Mouse (Mus musculus) kidney, adult 2 months (tissue): Measurements from ENCODE around the gene C2cd4d. TPM values are rescaled to one million over a fixed set of nuclear protein-coding genes. Genes with fewer than 3 reads are reported as not detected.

Experiments
- DNase-seq: peaks from one replicate; pipeline ENCODE4 v3.0.0; 2021
- H3K27ac ChIP-seq: fragments of 200-500 bp; 2 replicates; pipeline ENCODE4 v1.5.1; 2012; ENCODE audit warnings: low read depth, low read length, control low read depth, inconsistent platforms; ENCODE audit not compliant: insufficient read depth
- H3K27me3 ChIP-seq: fragments of 200-500 bp; replicated peaks from 2 replicates; pipeline ENCODE4 v1.6.1; 2012; ENCODE audit warnings: mild to moderate bottlenecking, moderate library complexity, low read length, inconsistent platforms; ENCODE audit not compliant: control insufficient read depth, insufficient read depth
- H3K36me3 ChIP-seq: fragments of 200-500 bp; 2 replicates; pipeline ENCODE4 v1.6.1; 2012; ENCODE audit warnings: mild to moderate bottlenecking, moderate library complexity, low read length, inconsistent platforms; ENCODE audit not compliant: control insufficient read depth, insufficient read depth
- H3K4me1 ChIP-seq: fragments of 200-500 bp; 2 replicates; pipeline ENCODE4 v1.6.1; 2011; ENCODE audit warnings: low read length; ENCODE audit not compliant: control insufficient read depth, insufficient read depth
- H3K4me3 ChIP-seq: fragments of 200-500 bp; 2 replicates; pipeline ENCODE4 v1.5.1; 2011; ENCODE audit warnings: mild to moderate bottlenecking, low read depth, low read length, control low read depth; ENCODE audit not compliant: insufficient read depth
- CTCF ChIP-seq: fragments of 200-500 bp; conservative IDR thresholded peaks from 2 replicates; pipeline ENCODE4 v1.5.1; 2011; ENCODE audit warnings: low read depth, mild to moderate bottlenecking, control low read depth, low read length, moderate library complexity, mixed read lengths; ENCODE audit not compliant: insufficient read depth, insufficient read length
- POLR2A ChIP-seq: fragments of 200-500 bp; IDR thresholded peaks from one replicate; pipeline ENCODE4 v1.6.1; 2011; ENCODE audit warnings: low read depth, low read length, control low read depth
- WGBS: fragments of 180-500 bp; shearing (Covaris S2); methylation state at CpG from one replicate; pipeline ENCODE4 v1.1.7; 2018; 5-methylcytosine and 5-hydroxymethylcytosine counted together
- polyA plus RNA-seq: library from polyadenylated mRNA; depleted of rRNA; stranded (reverse); fragments of >200 nt; gene quantifications from 2 replicates; pipeline ENCODE4 v1.2.3, GENCODE M21; 2012

C2cd4d gene
- polyA plus RNA-seq, 1 experiment, result 0.86 TPM

DNA sequence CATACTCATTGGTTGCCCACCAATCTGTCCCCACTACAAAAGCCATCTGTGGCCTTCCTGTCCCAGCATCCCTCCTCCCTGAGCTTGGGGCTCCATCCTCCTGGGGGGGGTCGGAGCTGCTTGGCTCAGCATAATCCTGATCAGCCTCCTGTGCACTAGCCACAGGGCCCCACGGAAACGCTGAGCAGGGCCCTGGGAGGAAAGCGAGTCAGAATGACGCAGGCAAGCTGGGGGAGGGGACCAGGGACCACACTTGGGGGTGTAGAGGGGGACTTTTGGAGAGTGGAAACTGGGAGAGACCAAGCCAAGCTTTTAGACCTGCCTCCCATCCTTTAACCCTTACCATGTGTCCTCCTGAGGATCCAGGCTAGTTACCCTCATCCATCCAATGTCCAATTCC is 13.6 kb downstream of the C2cd4d start:
- 49% methylated on average over 5 of the region's 5 CpGs for WGBS
- no peaks in the 10 kb centered on the region for H3K36me3 ChIP-seq
- no peak overlapping the region for H3K4me3 ChIP-seq
- DNase-seq, result no peak
- TF ChIP-seq POLR2A (no peak), CTCF (no peak)
- H3K27ac ChIP-seq, result no peak overlapping the region
- no peaks in the 10 kb centered on the region for H3K27me3 ChIP-seq
- peaks cover 13% of the 10 kb centered on the region for H3K4me1 ChIP-seq

DNA sequence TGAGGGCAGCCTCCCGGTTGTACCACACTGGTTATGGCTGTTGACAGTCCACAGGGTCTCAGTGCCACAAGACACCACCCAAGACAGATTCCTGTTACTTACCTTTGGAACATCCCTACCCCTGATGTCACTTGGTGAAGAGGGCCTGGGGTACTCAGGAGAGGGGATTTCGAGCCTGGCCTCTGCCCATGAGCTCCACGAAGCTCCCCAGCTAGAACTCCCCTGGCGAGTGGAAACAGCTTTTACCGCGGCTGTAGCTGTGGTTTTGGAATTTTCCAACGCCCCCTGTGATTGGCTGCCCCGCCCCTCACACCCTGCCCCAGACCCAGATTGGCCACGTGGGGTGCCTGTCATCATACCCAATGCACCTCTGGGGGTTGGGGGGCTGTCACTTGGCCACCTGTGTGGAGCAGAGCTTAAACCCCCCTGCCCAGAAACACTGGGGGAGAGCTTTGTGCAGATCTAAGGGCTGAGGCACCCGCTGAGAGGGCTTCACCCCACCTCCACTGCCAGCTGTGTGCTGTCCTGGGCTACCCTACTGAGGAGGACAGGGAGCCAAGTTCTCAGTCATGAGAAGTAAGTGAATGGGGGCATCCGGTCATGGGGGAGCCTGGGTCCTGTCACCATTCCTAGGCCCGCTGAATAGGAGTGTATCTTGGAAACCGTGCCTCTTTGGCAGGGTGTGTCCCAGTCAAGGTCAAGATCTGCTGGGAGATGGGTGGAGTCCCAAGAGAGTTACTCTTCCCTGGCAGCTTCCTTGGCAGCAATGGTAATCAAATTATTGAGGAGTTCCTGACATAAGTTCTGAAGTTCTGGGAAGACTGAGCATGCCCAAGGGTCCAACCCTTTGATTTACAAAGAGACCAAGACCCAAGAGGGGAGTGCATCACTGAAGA is 15.0 kb downstream of the C2cd4d start:
- WGBS, result 46% methylated on average over 13 of the region's 13 CpGs
- H3K4me3 ChIP-seq, result no peak overlapping the region
- TF ChIP-seq CTCF, result no peak
- TF ChIP-seq POLR2A, result no peak
- H3K36me3 ChIP-seq, result no peaks in the 10 kb centered on the region
- H3K4me1 ChIP-seq, result peaks cover 9% of the 10 kb centered on the region
- DNase-seq, result no peak
- no peak overlapping the region for H3K27ac ChIP-seq
- no peaks in the 10 kb centered on the region for H3K27me3 ChIP-seq

DNA sequence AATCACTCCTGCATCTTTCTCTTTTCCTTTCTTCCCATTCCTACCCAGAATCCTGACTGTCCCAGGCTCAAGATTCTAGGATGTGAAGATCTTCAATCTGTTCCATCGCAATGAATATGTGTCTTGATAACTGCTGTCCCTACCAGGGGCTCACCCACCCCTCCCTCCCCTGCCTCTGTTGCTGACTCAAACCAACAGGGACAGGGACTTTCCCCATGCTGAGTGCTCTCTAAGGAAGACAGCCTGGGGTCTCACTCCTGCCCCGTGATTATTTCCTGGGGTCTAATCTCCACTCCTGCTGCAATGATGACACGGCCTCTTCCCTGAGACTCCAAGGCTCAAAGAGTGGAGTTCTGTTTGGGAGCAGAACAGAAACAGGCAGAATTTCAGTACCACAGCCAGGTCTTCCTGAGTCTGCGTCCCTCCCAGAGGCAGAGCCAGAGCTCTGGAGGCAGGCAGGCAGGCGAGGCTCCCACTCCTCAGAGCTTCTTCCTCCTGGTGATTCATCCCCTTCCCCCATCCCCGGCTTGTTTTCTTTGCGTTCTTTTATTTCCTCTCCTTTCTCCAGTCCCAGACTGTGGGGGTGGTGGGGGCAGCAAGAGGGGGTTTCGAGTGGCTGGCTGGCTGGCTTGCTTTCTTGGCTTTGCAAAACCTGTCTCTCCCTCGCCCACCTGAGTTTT is 17.7 kb downstream of the C2cd4d start:
- no peak overlapping the region for H3K4me3 ChIP-seq
- H3K4me1 ChIP-seq, result peaks cover under 1% of the 10 kb centered on the region; the same call in 1 of the 2 replicates
- H3K27ac ChIP-seq, result no peak overlapping the region
- no peak for DNase-seq
- H3K27me3 ChIP-seq, result no peaks in the 10 kb centered on the region
- no peaks in the 10 kb centered on the region for H3K36me3 ChIP-seq
- TF ChIP-seq CTCF (no peak), POLR2A (no peak)
- WGBS, result 50% methylated on average over 9 of the region's 9 CpGs

DNA sequence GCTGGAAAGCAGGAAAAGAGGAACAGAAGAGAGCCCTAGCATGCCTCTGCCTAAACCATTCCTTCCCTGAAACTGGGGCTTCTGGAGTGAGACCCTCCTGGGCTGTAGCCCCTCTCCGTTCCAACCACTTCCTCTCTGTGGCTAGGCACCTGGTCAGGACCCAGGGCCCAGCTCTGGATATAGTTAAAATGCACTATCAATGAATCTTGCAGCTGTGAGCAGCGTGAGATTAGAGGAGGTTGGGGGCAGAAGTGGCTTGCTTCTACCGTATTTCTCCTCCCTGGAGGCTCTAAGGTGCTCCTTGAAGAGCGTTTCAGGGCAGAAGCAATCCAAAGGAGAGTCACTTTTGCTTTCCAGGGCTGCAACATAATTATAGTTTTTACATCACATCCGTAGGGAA is 20.1 kb downstream of the C2cd4d start:
- no peaks in the 10 kb centered on the region for H3K4me1 ChIP-seq
- no peak overlapping the region for H3K4me3 ChIP-seq
- H3K27me3 ChIP-seq, result no peaks in the 10 kb centered on the region
- TF ChIP-seq CTCF (no peak), POLR2A (no peak)
- no peak for DNase-seq
- WGBS, result 72% methylated on average over 5 of the region's 5 CpGs
- no peaks in the 10 kb centered on the region; the same call in 1 of the 2 replicates for H3K36me3 ChIP-seq
- H3K27ac ChIP-seq, result no peak overlapping the region

DNA sequence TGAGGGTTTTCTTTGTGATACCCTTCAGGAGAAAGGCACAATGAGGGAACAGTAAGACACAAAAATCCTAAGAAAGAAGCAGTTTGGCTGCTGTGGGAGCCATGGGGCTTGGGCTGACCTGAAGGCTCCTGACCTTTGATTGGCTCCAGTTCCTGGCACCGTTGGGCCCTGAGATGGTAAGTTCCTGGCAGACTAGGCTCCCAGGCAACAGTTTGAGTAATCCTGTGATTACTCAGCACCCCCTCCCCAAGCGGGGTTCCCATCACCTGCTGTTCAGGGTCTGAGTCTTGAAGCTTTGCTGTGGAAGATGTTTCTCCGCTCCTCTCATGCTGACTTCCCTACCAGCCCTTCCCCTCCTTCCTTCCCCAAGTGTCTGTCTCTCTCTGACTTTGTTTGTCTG is 21.2 kb downstream of the C2cd4d start:
- no peak for TF ChIP-seq CTCF
- no peak for TF ChIP-seq POLR2A
- Histone ChIP-seq H3K4me3 (no peak overlapping the region), H3K4me1 (no peaks in the 10 kb centered on the region), H3K36me3 (no peaks in the 10 kb centered on the region; the same call in 1 of the 2 replicates), H3K27ac (no peak overlapping the region), H3K27me3 (no peaks in the 10 kb centered on the region)
- 54% methylated on average over 3 of the region's 3 CpGs for WGBS
- peak; percentile 50 for DNase-seq

DNA sequence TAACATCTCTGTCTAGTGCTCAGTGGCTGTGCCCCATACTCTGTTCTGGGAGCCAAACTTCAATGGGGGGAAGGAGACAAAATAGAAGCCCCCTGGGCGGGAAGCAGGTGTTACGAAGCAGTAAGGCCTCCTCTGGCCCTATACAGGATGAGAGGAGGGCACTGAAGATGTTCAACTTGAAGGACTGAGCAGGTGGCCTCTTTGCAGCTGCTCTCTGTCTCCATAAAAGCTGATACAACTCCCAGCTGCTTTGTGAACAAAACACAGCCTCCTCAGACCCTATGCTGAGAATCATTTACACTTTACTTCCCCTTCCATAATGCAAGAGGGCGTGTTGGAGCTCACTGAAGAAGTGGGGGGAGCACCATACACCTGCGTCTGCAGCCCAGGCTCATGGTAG is 24.4 kb downstream of the C2cd4d start:
- TF ChIP-seq CTCF (no peak), POLR2A (no peak)
- 72% methylated on average over 4 of the region's 4 CpGs for WGBS
- Histone ChIP-seq H3K27me3 (no peaks in the 10 kb centered on the region), H3K27ac (no peak overlapping the region), H3K4me3 (no peak overlapping the region), H3K4me1 (no peaks in the 10 kb centered on the region), H3K36me3 (no peaks in the 10 kb centered on the region; the same call in 1 of the 2 replicates)
- DNase-seq, result no peak

DNA sequence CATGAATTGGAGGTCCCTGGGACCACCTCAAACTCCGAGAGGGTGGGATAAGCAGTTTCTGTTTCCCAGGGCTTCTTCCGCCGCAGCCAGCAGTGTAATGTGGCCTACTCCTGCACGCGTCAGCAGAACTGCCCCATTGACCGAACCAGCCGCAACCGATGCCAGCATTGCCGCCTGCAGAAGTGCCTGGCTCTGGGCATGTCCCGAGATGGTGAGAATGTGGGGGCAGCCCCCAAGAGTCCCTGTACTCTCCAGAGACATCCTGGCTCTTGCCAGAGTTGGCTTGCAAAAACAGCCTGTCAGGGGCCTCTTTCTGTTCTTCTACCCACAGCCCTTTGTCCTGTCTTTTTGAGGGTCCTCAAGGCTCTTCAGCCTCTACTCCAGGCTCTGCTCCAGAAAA is 25.2 kb downstream of the C2cd4d start:
- Histone ChIP-seq H3K36me3 (no peaks in the 10 kb centered on the region; the same call in 1 of the 2 replicates), H3K4me1 (no peaks in the 10 kb centered on the region), H3K27me3 (no peaks in the 10 kb centered on the region), H3K4me3 (no peak overlapping the region), H3K27ac (no peak overlapping the region)
- WGBS, result 89% methylated on average over 10 of the region's 10 CpGs
- TF ChIP-seq POLR2A, result no peak
- TF ChIP-seq CTCF, result no peak
- no peak for DNase-seq
